Mouse (Mus musculus) adrenal gland, adult 2 months (tissue): ENCODE measurements at regions not wholly inside any gene's neighbourhood (a gene's known extent, or its start where the extent isn't known, plus 50 kb on each side); places are given as distances from the start of the nearest gene placed in this dataset.
A peak's percentile ranks its signal among the peaks of the same experiment; 100 is the strongest.
"Not testable (repeated sequence)": the region's sequence is repeated elsewhere in the genome, so short reads cannot be mapped to it uniquely, and the experiment has no call there.

Experiments used
- DNase-seq: peaks from one replicate; pipeline ENCODE4 v3.0.0; 2021

- peak; percentile 56 for DNase-seq
Observed at GRCm38 (mm10) chr15:59733031-59733810, 283.2 kb downstream of the 4933412E24Rik start.

GRCm38 (mm10) chr15:59731129-59731528 is 285.3 kb downstream of the 4933412E24Rik start:
- DNase-seq, result peak; percentile 21

GRCm38 (mm10) chr15:59728817-59729560 is 287.4 kb downstream of the 4933412E24Rik start:
- DNase-seq, result peak; percentile 33

- DNase-seq, result peak; percentile 93
Observed at GRCm38 (mm10) chr15:59728131-59728601, 288.2 kb downstream of the 4933412E24Rik start.

GRCm38 (mm10) chr15:59725881-59726280 is 290.5 kb downstream of the 4933412E24Rik start:
- no peak for DNase-seq

GRCm38 (mm10) chr15:59722661-59723413 is 293.6 kb downstream of the 4933412E24Rik start:
- DNase-seq, result peak; percentile 61

GRCm38 (mm10) chr15:59721420-59721819 is 295.0 kb downstream of the 4933412E24Rik start:
- DNase-seq, result no peak

- no peak for DNase-seq
Observed at GRCm38 (mm10) chr15:59721018-59721417, 295.4 kb downstream of the 4933412E24Rik start.

- DNase-seq, result no peak
Observed at GRCm38 (mm10) chr15:59720149-59720548, 296.3 kb downstream of the 4933412E24Rik start.

GRCm38 (mm10) chr15:59719383-59720128 is 296.9 kb downstream of the 4933412E24Rik start:
- DNase-seq, result not testable (repeated sequence)

- no peak for DNase-seq
Observed at GRCm38 (mm10) chr15:59716872-59717271, 299.5 kb downstream of the 4933412E24Rik start.

- DNase-seq, result no peak
Observed at GRCm38 (mm10) chr15:59715951-59716350, 300.5 kb downstream of the 4933412E24Rik start.

GRCm38 (mm10) chr15:59713965-59714739 is 302.3 kb downstream of the 4933412E24Rik start:
- DNase-seq, result no peak

- peak; percentile 61 for DNase-seq
Observed at GRCm38 (mm10) chr15:59712077-59712752, 304.2 kb downstream of the 4933412E24Rik start.

- DNase-seq, result no peak
Observed at GRCm38 (mm10) chr15:59709925-59710324, 306.5 kb downstream of the 4933412E24Rik start.

GRCm38 (mm10) chr15:59708402-59708801 is 308.0 kb downstream of the 4933412E24Rik start:
- peak; percentile 54 for DNase-seq

- DNase-seq, result peak; percentile 15
Observed at GRCm38 (mm10) chr15:59707081-59707480, 309.3 kb downstream of the 4933412E24Rik start.
